Mouse (Mus musculus): ENCODE data around the gene A030003K21Rik. TPM values are rescaled to one million over a fixed set of nuclear protein-coding genes. Genes with fewer than 3 reads are reported as not detected.
"Not testable (repeated sequence)": the region's sequence is repeated elsewhere in the genome, so short reads cannot be mapped to it uniquely, and the experiment has no call there.

The A030003K21Rik gene
- total and polyA plus RNA-seq, 3 experiments = not detected

DNA sequence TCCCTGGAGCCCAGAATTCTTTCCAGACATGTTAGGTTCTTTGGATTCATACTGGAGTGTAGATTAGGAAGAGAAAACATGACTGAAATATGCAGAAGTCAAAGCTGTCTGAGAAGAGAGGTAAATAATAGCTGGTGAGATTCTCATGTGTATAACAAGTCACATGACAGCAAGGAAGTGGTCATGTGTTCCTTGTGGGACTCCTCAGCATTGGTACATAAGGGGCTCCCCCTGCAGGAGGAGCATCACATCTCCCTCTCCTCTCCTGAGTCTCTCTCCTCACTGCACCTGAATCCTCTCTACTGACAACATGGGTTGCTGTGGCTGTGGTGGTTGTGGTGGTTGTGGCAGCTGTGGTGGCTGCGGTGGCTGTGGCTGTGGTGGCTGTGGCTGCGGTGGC, 2.8 kb upstream of the A030003K21Rik start:
- H3K27ac ChIP-seq (ENCODE audit: insufficient read depth, low read depth); H3K36me3 ChIP-seq (replicated peaks in 1 of 2; ENCODE audit: control insufficient read depth in 1 of 2, insufficient read depth in 1 of 2, low read length in 1 of 2); H3K4me2 ChIP-seq (ENCODE audit: insufficient read depth, low read depth, poor library complexity, severe bottlenecking); in situ Hi-C loops (cut with MboI; ENCODE audit: low pct_ligation_motif_present, low pct_unique_long_range_greater_than_20kb, low sequenced_read_pairs); H3K4me3 ChIP-seq (replicated peaks in 1 of 3; ENCODE audit: low read depth in 2 of 3, low read length in 2 of 3, poor library complexity in 1 of 3); H3K79me2 ChIP-seq (replicated peaks; ENCODE audit: control insufficient read depth, extremely low read depth, insufficient read depth, poor library complexity, severe bottlenecking); H3K4me1 ChIP-seq (ENCODE audit: control insufficient read depth in 1 of 2, insufficient read depth in 2 of 2); H3K27me3 ChIP-seq (replicated peaks); DNase-seq (ENCODE audit: extremely low read depth); dilution Hi-C loops (cut with MboI; ENCODE audit: extremely low pct_ligation_motif_present, extremely low pct_unique_long_range_greater_than_20kb, low sequenced_read_pairs); H3K9me3 ChIP-seq (replicated peaks; ENCODE audit: low read length); H3K9ac ChIP-seq (ENCODE audit: insufficient read depth, low read depth): not testable (repeated sequence)
- TF ChIP-seq USF2 (conservative IDR thresholded peaks at IDR 0.05; ENCODE audit: low read depth, low read length) (0 out of 2 replicates have a peak, but pooled peaks have one; percentile 26), CTCF (conservative IDR thresholded peaks at IDR 0.05 in 1 of 2, IDR thresholded peaks at IDR 0.05 in 1 of 2; ENCODE audit: low read depth in 2 of 2, low read length in 2 of 2) (peak in 1 of 2 experiments; percentile 2; a peak in 1 of 4 replicates), USF1 (IDR thresholded peaks at IDR 0.05; ENCODE audit: low read depth, low read length) (peak; percentile 18; the same call in 1 of the 2 replicates)

DNA sequence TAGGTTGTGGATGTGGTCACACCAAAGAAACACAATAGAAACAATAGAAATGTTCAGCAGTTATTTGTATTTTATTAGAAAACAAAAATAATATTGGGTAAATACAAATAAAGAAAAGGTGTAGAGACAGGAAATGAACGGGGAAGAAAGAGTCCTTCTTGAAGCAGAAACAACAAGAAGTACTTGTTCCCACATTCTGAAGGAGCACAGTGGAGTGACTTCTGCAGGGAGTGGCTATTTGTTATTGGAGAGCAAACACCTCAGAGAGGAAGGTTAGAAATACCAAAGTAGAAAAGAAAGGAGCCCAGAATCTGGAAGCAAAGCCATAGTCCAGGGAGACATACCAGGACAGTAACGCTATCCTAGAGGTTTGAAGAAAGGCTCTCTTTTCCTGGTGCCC, 683 bp downstream of the A030003K21Rik start:
- not testable (repeated sequence) for H3K27ac ChIP-seq (ENCODE audit: insufficient read depth, low read depth)

DNA sequence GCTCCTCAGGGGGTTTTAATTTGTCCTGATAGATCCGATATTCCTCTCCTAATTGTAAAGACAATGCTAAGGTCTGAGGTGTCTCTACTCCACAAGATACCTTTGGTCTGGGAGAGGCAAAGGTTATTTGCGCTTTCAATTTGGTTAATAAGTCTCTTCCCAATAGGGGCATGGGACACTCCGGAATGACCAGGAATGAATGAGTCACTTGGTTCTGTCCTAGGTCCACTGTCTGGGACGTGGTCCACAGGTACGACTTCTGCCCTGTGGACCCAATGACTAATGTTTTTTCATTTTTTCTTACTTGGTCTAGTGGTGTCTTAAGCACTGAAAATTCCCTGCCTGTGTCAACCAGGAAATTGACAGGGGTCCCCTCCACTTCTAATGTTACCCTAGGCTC, 4.5 kb downstream of the A030003K21Rik start:
- no peak overlapping the region for H3K9ac ChIP-seq (ENCODE audit: insufficient read depth, low read depth)
- no peaks in the 10 kb centered on the region for H3K9me3 ChIP-seq (replicated peaks; ENCODE audit: low read length)
- H3K27ac ChIP-seq (ENCODE audit: insufficient read depth, low read depth) = no peak overlapping the region
- no peaks in the 10 kb centered on the region for H3K36me3 ChIP-seq (replicated peaks in 1 of 2; ENCODE audit: control insufficient read depth in 1 of 2, insufficient read depth in 1 of 2, low read length in 1 of 2)
- H3K27me3 ChIP-seq (replicated peaks) = no peaks in the 10 kb centered on the region
- no peaks in the 10 kb centered on the region for H3K4me1 ChIP-seq (ENCODE audit: control insufficient read depth in 1 of 2, insufficient read depth in 2 of 2)
- in situ Hi-C loops (cut with MboI; ENCODE audit: low pct_ligation_motif_present, low pct_unique_long_range_greater_than_20kb, low sequenced_read_pairs) (no loop called here), dilution Hi-C loops (cut with MboI; ENCODE audit: extremely low pct_ligation_motif_present, extremely low pct_unique_long_range_greater_than_20kb, low sequenced_read_pairs) (no loop called here)
- DNase-seq (ENCODE audit: extremely low read depth) = no peak
- no peaks in the 10 kb centered on the region for H3K79me2 ChIP-seq (replicated peaks; ENCODE audit: control insufficient read depth, extremely low read depth, insufficient read depth, poor library complexity, severe bottlenecking)
- H3K4me3 ChIP-seq (replicated peaks in 1 of 3; ENCODE audit: low read depth in 2 of 3, low read length in 2 of 3, poor library complexity in 1 of 3) = no peak overlapping the region
- no peak overlapping the region for H3K4me2 ChIP-seq (ENCODE audit: insufficient read depth, low read depth, poor library complexity, severe bottlenecking)
- TF ChIP-seq JUN (IDR thresholded peaks at IDR 0.05; ENCODE audit: insufficient read depth, low read depth, low read length) (no peak), MAZ (IDR thresholded peaks at IDR 0.05; ENCODE audit: low read depth, low read length) (no peak), HCFC1 (IDR thresholded peaks at IDR 0.05; ENCODE audit: low read depth, low read length) (no peak), USF2 (conservative IDR thresholded peaks at IDR 0.05; ENCODE audit: low read depth, low read length) (no peak), SMC3 (IDR thresholded peaks at IDR 0.05; ENCODE audit: low read depth, low read length) (no peak), MXI1 (IDR thresholded peaks at IDR 0.05; ENCODE audit: low read depth, low read length) (no peak), POLR2AphosphoS2 (IDR thresholded peaks at IDR 0.05; ENCODE audit: low read depth, low read length) (no peak), ETS1 (conservative IDR thresholded peaks at IDR 0.05; ENCODE audit: low read depth, low read length) (no peak), NELFE (IDR thresholded peaks at IDR 0.05; ENCODE audit: low read depth, low read length) (no peak), UBTF (IDR thresholded peaks at IDR 0.05; ENCODE audit: low read depth, low read length) (no peak), PAX5 (IDR thresholded peaks at IDR 0.05; ENCODE audit: low read length) (no peak), MYC (IDR thresholded peaks at IDR 0.05; ENCODE audit: low read depth, low read length) (no peak), EP300 (IDR thresholded peaks at IDR 0.05; ENCODE audit: low read length) (no peak), KAT2A (IDR thresholded peaks at IDR 0.05; ENCODE audit: insufficient replicate concordance, low read length) (no peak), RCOR1 (conservative IDR thresholded peaks at IDR 0.05; ENCODE audit: low read depth, low read length) (no peak), CTCF (conservative IDR thresholded peaks at IDR 0.05 in 1 of 2, IDR thresholded peaks at IDR 0.05 in 1 of 2; ENCODE audit: low read depth in 2 of 2, low read length in 2 of 2) (no peak), ZNF384 (IDR thresholded peaks at IDR 0.05; ENCODE audit: low read depth, low read length) (no peak), CHD1 (IDR thresholded peaks at IDR 0.05; ENCODE audit: low read depth, low read length) (no peak), TCF12 (IDR thresholded peaks at IDR 0.05; ENCODE audit: low read depth, low read length) (no peak), MAX (IDR thresholded peaks at IDR 0.05; ENCODE audit: low read length) (no peak)

More for the DNA sequence above, 683 bp downstream of the A030003K21Rik start:
- in situ Hi-C loops (cut with MboI; ENCODE audit: low pct_ligation_motif_present, low pct_unique_long_range_greater_than_20kb, low sequenced_read_pairs); H3K27me3 ChIP-seq (replicated peaks); H3K4me3 ChIP-seq (replicated peaks in 1 of 3; ENCODE audit: low read depth in 2 of 3, low read length in 2 of 3, poor library complexity in 1 of 3); H3K4me1 ChIP-seq (ENCODE audit: control insufficient read depth in 1 of 2, insufficient read depth in 2 of 2); dilution Hi-C loops (cut with MboI; ENCODE audit: extremely low pct_ligation_motif_present, extremely low pct_unique_long_range_greater_than_20kb, low sequenced_read_pairs); H3K36me3 ChIP-seq (replicated peaks in 1 of 2; ENCODE audit: control insufficient read depth in 1 of 2, insufficient read depth in 1 of 2, low read length in 1 of 2); H3K9ac ChIP-seq (ENCODE audit: insufficient read depth, low read depth); H3K4me2 ChIP-seq (ENCODE audit: insufficient read depth, low read depth, poor library complexity, severe bottlenecking); H3K9me3 ChIP-seq (replicated peaks; ENCODE audit: low read length); H3K79me2 ChIP-seq (replicated peaks; ENCODE audit: control insufficient read depth, extremely low read depth, insufficient read depth, poor library complexity, severe bottlenecking); DNase-seq (ENCODE audit: extremely low read depth): not testable (repeated sequence)

DNA sequence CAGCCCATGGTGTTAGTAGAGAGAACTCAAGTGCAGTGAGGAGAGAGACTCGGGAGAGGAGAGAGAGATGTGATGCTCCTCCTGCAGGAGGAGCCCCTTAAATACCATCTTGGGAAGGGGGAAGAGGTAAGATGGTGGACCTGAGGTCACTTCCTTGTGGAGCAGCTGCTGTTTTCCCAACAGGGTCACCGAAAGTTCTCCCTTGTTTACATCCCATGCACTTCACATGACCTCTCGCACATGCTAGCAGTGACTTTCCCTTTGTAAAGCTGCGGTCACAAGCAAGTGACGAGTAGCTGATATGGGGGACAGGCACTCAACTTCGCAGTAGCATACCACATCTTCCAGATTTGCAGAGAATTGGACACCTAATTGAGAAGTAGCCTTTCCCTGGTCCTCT, 11.9 kb downstream of the A030003K21Rik start, which contains the start of gene Gm6217:
TSS of gene Gm6217 (minus strand) at position 74 of the 400 bp plus-strand sequence.
- H3K36me3 ChIP-seq (replicated peaks in 1 of 2; ENCODE audit: control insufficient read depth in 1 of 2, insufficient read depth in 1 of 2, low read length in 1 of 2); H3K9me3 ChIP-seq (replicated peaks; ENCODE audit: low read length); H3K79me2 ChIP-seq (replicated peaks; ENCODE audit: control insufficient read depth, extremely low read depth, insufficient read depth, poor library complexity, severe bottlenecking); H3K9ac ChIP-seq (ENCODE audit: insufficient read depth, low read depth); H3K27me3 ChIP-seq (replicated peaks); H3K4me3 ChIP-seq (replicated peaks in 1 of 3; ENCODE audit: low read depth in 2 of 3, low read length in 2 of 3, poor library complexity in 1 of 3); H3K4me1 ChIP-seq (ENCODE audit: control insufficient read depth in 1 of 2, insufficient read depth in 2 of 2); H3K27ac ChIP-seq (ENCODE audit: insufficient read depth, low read depth); in situ Hi-C loops (cut with MboI; ENCODE audit: low pct_ligation_motif_present, low pct_unique_long_range_greater_than_20kb, low sequenced_read_pairs); dilution Hi-C loops (cut with MboI; ENCODE audit: extremely low pct_ligation_motif_present, extremely low pct_unique_long_range_greater_than_20kb, low sequenced_read_pairs); DNase-seq (ENCODE audit: extremely low read depth); H3K4me2 ChIP-seq (ENCODE audit: insufficient read depth, low read depth, poor library complexity, severe bottlenecking): not testable (repeated sequence)
